Mouse (Mus musculus): Measurements from ENCODE around the gene Ccin. TPM values are rescaled to one million over a fixed set of nuclear protein-coding genes. Genes with fewer than 3 reads are reported as not detected.

Ccin gene
- polyA plus RNA-seq (2015; fragmentation: Nextera tagmentation; extraction: Ambion mirVana), result not detected in 2 replicates

DNA sequence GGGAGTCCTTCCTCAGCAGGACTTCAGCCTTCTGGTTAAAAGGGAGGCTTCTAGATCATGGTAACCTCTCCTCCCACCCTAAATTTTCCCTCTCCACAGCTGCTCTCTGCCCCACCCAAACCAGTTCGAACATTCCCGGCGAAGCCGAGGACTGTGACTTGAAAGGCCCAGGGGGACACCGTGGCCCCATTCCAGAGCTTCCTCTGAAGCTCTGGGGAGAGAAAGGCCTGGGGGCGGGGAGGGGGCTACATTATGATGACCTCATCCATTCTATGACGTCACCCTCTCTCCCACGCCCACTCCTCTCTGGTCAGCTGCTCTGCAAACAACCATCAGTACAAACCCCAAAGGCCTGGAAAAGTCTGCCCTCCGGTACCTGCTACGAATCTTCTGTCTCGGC is at the start of gene Ccin:
Gene Ccin (plus strand): TSS at position 303 of the 400 bp plus-strand sequence.
- 76% methylated on average over 11 of the region's 11 CpGs for WGBS
- no peak for TF ChIP-seq CTCF (IDR thresholded peaks at IDR 0.05; ENCODE audit: low read depth)
- no peak for TF ChIP-seq EP300 (optimal IDR thresholded peaks at IDR 0.05)
- Histone ChIP-seq H3K36me3 (ENCODE audit: control insufficient read depth, insufficient read depth, low read length) (no peaks in the 10 kb centered on the region), H3K4me1 (replicated peaks; ENCODE audit: control insufficient read depth, insufficient read depth) (no peaks in the 10 kb centered on the region; the same call in 1 of the 2 replicates), H3K4me2 (replicated peaks; ENCODE audit: low read depth) (peak within 1 kb of the TSS; percentile 57), H3K9me3 (ENCODE audit: control insufficient read depth, low read length) (no peaks in the 10 kb centered on the region), H3K4me3 (ENCODE audit: low read depth, low read length) (peak within 1 kb of the TSS; percentile 24; the same call in 1 of the 2 replicates), H3K27ac (replicated peaks) (no peak within 1 kb of the TSS), H3K9ac (ENCODE audit: low read length) (peak within 1 kb of the TSS; percentile 59; the same call in 1 of the 2 replicates), H3K27me3 (ENCODE audit: control insufficient read depth, insufficient read depth, low read length) (no peaks in the 10 kb centered on the region)
- DNase-seq (ENCODE audit: low spot score) (no peak), ATAC-seq (ENCODE audit: low FRiP score, low TSS enrichment) (no peak)

DNA sequence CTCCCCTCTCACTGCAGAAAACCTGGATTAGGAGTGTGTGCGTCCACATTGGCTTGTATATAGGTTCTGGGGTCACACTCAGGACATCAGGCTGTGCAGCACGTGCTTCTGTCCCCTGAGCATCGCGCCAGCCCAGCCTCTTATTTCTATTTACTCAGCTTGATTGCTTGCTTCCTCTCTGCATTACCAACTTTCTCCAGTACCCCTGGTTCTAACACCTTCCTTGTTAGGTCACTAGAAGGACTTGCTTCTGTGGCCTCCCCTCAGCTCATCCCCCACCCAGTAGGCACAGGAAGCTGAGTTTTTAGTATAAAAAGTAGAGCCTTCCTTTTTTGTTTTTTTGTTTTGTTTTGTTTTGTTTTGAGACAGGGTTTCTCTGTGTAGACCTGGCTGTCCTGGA is 47.1 kb upstream of the Ccin start:
- Histone ChIP-seq H3K4me2 (replicated peaks; ENCODE audit: low read depth) (no peak overlapping the region), H3K27me3 (ENCODE audit: control insufficient read depth, insufficient read depth, low read length) (no peaks in the 10 kb centered on the region), H3K36me3 (ENCODE audit: control insufficient read depth, insufficient read depth, low read length) (no peaks in the 10 kb centered on the region), H3K4me3 (ENCODE audit: low read depth, low read length) (no peak overlapping the region), H3K9ac (ENCODE audit: low read length) (no peak overlapping the region), H3K4me1 (replicated peaks; ENCODE audit: control insufficient read depth, insufficient read depth) (no peaks in the 10 kb centered on the region), H3K9me3 (ENCODE audit: control insufficient read depth, low read length) (no peaks in the 10 kb centered on the region), H3K27ac (replicated peaks) (no peak overlapping the region)
- DNase-seq (ENCODE audit: low spot score) (no peak), ATAC-seq (ENCODE audit: low FRiP score, low TSS enrichment) (no peak)
- TF ChIP-seq EP300 (optimal IDR thresholded peaks at IDR 0.05) (no peak), CTCF (IDR thresholded peaks at IDR 0.05; ENCODE audit: low read depth) (no peak)
- WGBS, result 68% methylated on average over 4 of the region's 4 CpGs

GRCm38 (mm10) chr4:43936749-43937674 is 46.3 kb upstream of the Ccin start:
- Histone ChIP-seq H3K9ac (ENCODE audit: low read length) (no peak overlapping the region), H3K4me3 (ENCODE audit: low read depth, low read length) (no peak overlapping the region), H3K4me2 (replicated peaks; ENCODE audit: low read depth) (no peak overlapping the region), H3K4me1 (replicated peaks; ENCODE audit: control insufficient read depth, insufficient read depth) (no peaks in the 10 kb centered on the region), H3K9me3 (ENCODE audit: control insufficient read depth, low read length) (no peaks in the 10 kb centered on the region), H3K36me3 (ENCODE audit: control insufficient read depth, insufficient read depth, low read length) (no peaks in the 10 kb centered on the region), H3K27ac (replicated peaks) (no peak overlapping the region), H3K27me3 (ENCODE audit: control insufficient read depth, insufficient read depth, low read length) (no peaks in the 10 kb centered on the region)
- TF ChIP-seq CTCF (IDR thresholded peaks at IDR 0.05; ENCODE audit: low read depth) (no peak), EP300 (optimal IDR thresholded peaks at IDR 0.05) (no peak)
- DNase-seq (ENCODE audit: low spot score) (no peak), ATAC-seq (ENCODE audit: low FRiP score, low TSS enrichment) (no peak)
- 66% methylated on average over 14 of the region's 14 CpGs for WGBS

DNA sequence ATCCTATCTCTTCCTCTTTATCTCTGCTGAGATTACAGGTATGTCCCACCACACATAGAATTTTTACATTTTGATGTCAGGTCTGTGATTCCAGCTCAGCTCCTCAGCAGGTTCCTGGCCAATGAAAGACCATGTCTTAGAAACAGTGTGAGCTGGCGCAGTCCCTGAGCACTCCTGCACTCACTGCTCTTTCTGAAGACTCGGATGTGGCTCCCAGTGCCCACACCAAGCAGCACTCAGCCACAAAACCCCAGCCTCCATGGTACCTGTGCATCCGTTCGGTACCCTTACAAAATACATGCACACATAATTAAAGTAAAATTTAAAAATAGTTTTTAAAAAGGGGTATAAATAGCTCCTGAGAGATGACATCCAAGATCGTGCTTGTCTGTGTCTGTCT is 42.0 kb upstream of the Ccin start:
- DNase-seq (ENCODE audit: low spot score) (no peak), ATAC-seq (ENCODE audit: low FRiP score, low TSS enrichment) (no peak)
- H3K9ac ChIP-seq (ENCODE audit: low read length), result no peak overlapping the region
- no peaks in the 10 kb centered on the region for H3K27me3 ChIP-seq (ENCODE audit: control insufficient read depth, insufficient read depth, low read length)
- H3K4me1 ChIP-seq (replicated peaks; ENCODE audit: control insufficient read depth, insufficient read depth), result no peaks in the 10 kb centered on the region
- H3K27ac ChIP-seq (replicated peaks), result no peak overlapping the region
- 89% methylated on average over 5 of the region's 5 CpGs for WGBS
- H3K4me3 ChIP-seq (ENCODE audit: low read depth, low read length), result no peak overlapping the region
- TF ChIP-seq EP300 (optimal IDR thresholded peaks at IDR 0.05) (no peak), CTCF (IDR thresholded peaks at IDR 0.05; ENCODE audit: low read depth) (no peak)
- H3K9me3 ChIP-seq (ENCODE audit: control insufficient read depth, low read length), result no peaks in the 10 kb centered on the region
- peaks cover 4% of the 10 kb centered on the region; the same call in 1 of the 2 replicates for H3K36me3 ChIP-seq (ENCODE audit: control insufficient read depth, insufficient read depth, low read length)
- H3K4me2 ChIP-seq (replicated peaks; ENCODE audit: low read depth), result no peak overlapping the region

GRCm38 (mm10) chr4:43942421-43942820 is 40.9 kb upstream of the Ccin start:
- no peak overlapping the region for H3K27ac ChIP-seq (replicated peaks)
- no peaks in the 10 kb centered on the region for H3K27me3 ChIP-seq (ENCODE audit: control insufficient read depth, insufficient read depth, low read length)
- H3K36me3 ChIP-seq (ENCODE audit: control insufficient read depth, insufficient read depth, low read length), result peaks cover 4% of the 10 kb centered on the region; the same call in 1 of the 2 replicates
- no peaks in the 10 kb centered on the region for H3K9me3 ChIP-seq (ENCODE audit: control insufficient read depth, low read length)
- H3K4me2 ChIP-seq (replicated peaks; ENCODE audit: low read depth), result no peak overlapping the region
- 90% methylated on average over 8 of the region's 8 CpGs for WGBS
- DNase-seq (ENCODE audit: low spot score) (no peak), ATAC-seq (ENCODE audit: low FRiP score, low TSS enrichment) (no peak)
- H3K4me1 ChIP-seq (replicated peaks; ENCODE audit: control insufficient read depth, insufficient read depth), result no peaks in the 10 kb centered on the region
- no peak overlapping the region for H3K4me3 ChIP-seq (ENCODE audit: low read depth, low read length)
- H3K9ac ChIP-seq (ENCODE audit: low read length), result no peak overlapping the region
- TF ChIP-seq CTCF (IDR thresholded peaks at IDR 0.05; ENCODE audit: low read depth) (no peak), EP300 (optimal IDR thresholded peaks at IDR 0.05) (no peak)

- Histone ChIP-seq H3K27me3 (ENCODE audit: control insufficient read depth, insufficient read depth, low read length) (no peaks in the 10 kb centered on the region), H3K9me3 (ENCODE audit: control insufficient read depth, low read length) (no peaks in the 10 kb centered on the region), H3K4me2 (replicated peaks; ENCODE audit: low read depth) (no peak overlapping the region), H3K36me3 (ENCODE audit: control insufficient read depth, insufficient read depth, low read length) (peaks cover 3% of the 10 kb centered on the region; the same call in 1 of the 2 replicates), H3K9ac (ENCODE audit: low read length) (no peak overlapping the region), H3K4me3 (ENCODE audit: low read depth, low read length) (no peak overlapping the region), H3K4me1 (replicated peaks; ENCODE audit: control insufficient read depth, insufficient read depth) (no peaks in the 10 kb centered on the region), H3K27ac (replicated peaks) (no peak overlapping the region)
- DNase-seq (ENCODE audit: low spot score) (no peak), ATAC-seq (ENCODE audit: low FRiP score, low TSS enrichment) (no peak)
- WGBS, result 98% methylated on average over 2 of the region's 2 CpGs
- no peak for TF ChIP-seq CTCF (IDR thresholded peaks at IDR 0.05; ENCODE audit: low read depth)
- TF ChIP-seq EP300 (optimal IDR thresholded peaks at IDR 0.05), result no peak
Observed at GRCm38 (mm10) chr4:43947571-43947970, 35.7 kb upstream of the Ccin start.
